Mouse (Mus musculus) kidney, embryonic 16.5 days (tissue): ENCODE measurements around the gene Olfr1196. TPM values are rescaled to one million over a fixed set of nuclear protein-coding genes. Genes with fewer than 3 reads are reported as not detected.
"Not testable (repeated sequence)": the region's sequence is repeated elsewhere in the genome, so short reads cannot be mapped to it uniquely, and the experiment has no call there.

Experiments used
- ATAC-seq: fragments of 200-750 bp; cut with Nextera tagmentation; 2 replicates; pipeline ENCODE4 v1.8.0; 2017; ENCODE audit warnings: moderate TSS enrichment; ENCODE audit not compliant: low FRiP score, low TSS enrichment
- H3K27ac ChIP-seq: fragments of 300-500 bp; sonication (generic); 2 replicates; pipeline ENCODE4 v1.5.1; 2014; ENCODE audit warnings: low read length
- H3K27me3 ChIP-seq: fragments of 300-500 bp; sonication (generic); 2 replicates; pipeline ENCODE4 v1.6.1; 2014; ENCODE audit warnings: low read length, control low read depth, mixed read lengths; ENCODE audit not compliant: insufficient read depth
- H3K36me3 ChIP-seq: fragments of 300-500 bp; sonication (generic); 2 replicates; pipeline ENCODE4 v1.6.1; 2014; ENCODE audit warnings: low read length, control low read depth, mixed read lengths; ENCODE audit not compliant: insufficient read depth
- H3K4me1 ChIP-seq: fragments of 300-500 bp; sonication (generic); 2 replicates; pipeline ENCODE4 v1.6.1; 2014; ENCODE audit warnings: low read length, control low read depth, mixed read lengths; ENCODE audit not compliant: insufficient read depth
- H3K4me2 ChIP-seq: fragments of 300-500 bp; sonication (generic); replicated peaks from 2 replicates; pipeline ENCODE4 v1.6.1; 2014; ENCODE audit warnings: low read depth, low read length
- H3K4me3 ChIP-seq: fragments of 300-500 bp; sonication (generic); 2 replicates; pipeline ENCODE4 v1.5.1; 2014; ENCODE audit warnings: mild to moderate bottlenecking, low read length
- H3K9ac ChIP-seq: fragments of 300-500 bp; sonication (generic); replicated peaks from 2 replicates; pipeline ENCODE4 v1.6.1; 2014; ENCODE audit warnings: low read length
- H3K9me3 ChIP-seq: fragments of 300-500 bp; sonication (generic); 2 replicates; pipeline ENCODE4 v1.6.1; 2016; ENCODE audit warnings: low read length, control low read depth
- WGBS: fragments of 180-500 bp; shearing (Covaris S2); extraction: QIAGEN DNeasy Blood & Tissue Kit; methylation state at CpG from one replicate; pipeline ENCODE4 v1.1.7; 2014; 5-methylcytosine and 5-hydroxymethylcytosine counted together
- polyA plus RNA-seq: library from polyadenylated mRNA; unstranded; fragments of >200 nt; fragmentation: Nextera tagmentation; extraction: Ambion mirVana; gene quantifications from 2 replicates; pipeline ENCODE4 v1.2.1, GENCODE M21; 2015

The Olfr1196 gene
- not detected in 2 replicates for polyA plus RNA-seq

DNA sequence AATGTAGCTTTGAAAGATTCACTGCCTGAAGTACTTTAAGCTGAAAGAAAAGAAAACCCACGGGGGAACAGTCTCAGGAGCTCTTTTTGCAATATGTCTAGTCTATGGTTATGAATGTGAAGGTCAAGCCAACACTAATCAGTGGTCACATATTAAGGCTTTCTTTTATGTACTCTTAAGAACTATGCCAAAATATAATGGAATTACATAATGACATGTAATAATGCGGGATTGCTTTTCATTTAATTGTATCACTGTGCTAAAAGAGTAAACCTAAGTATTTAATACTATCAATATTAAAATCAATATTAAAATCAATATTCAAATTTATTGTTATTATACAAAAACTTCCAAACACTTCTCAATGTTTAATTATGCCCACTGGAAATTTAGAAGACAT lies at the start of gene Olfr1196:
Gene Olfr1196, minus strand, starts transcription at position 101 of the 400 bp plus-strand sequence.
- Histone ChIP-seq H3K9me3 (no peaks in the 10 kb centered on the region), H3K4me3 (no peak within 1 kb of the TSS), H3K9ac (no peak within 1 kb of the TSS), H3K4me1 (no peaks in the 10 kb centered on the region), H3K27me3 (no peaks in the 10 kb centered on the region), H3K27ac (no peak within 1 kb of the TSS), H3K36me3 (no peaks in the 10 kb centered on the region), H3K4me2 (no peak within 1 kb of the TSS)
- WGBS, result 82% methylated on average over 2 of the region's 2 CpGs
- no peak for ATAC-seq

GRCm38 (mm10) chr2:88751270-88751669 lies 46.9 kb upstream of the Olfr1196 start, which contains the start of gene Olfr1198:
TSS of gene Olfr1198 (minus strand) at chr2:88751370.
- Histone ChIP-seq H3K4me1 (no peaks in the 10 kb centered on the region), H3K27ac (no peak within 1 kb of the TSS), H3K9ac (no peak within 1 kb of the TSS), H3K36me3 (no peaks in the 10 kb centered on the region), H3K27me3 (no peaks in the 10 kb centered on the region), H3K9me3 (no peaks in the 10 kb centered on the region), H3K4me3 (no peak within 1 kb of the TSS), H3K4me2 (no peak within 1 kb of the TSS)
- 88% methylated on average over 2 of the region's 2 CpGs for WGBS
- ATAC-seq, result no peak

GRCm38 (mm10) chr2:88743379-88743778 lies 39.0 kb upstream of the Olfr1196 start:
- no peak for ATAC-seq
- Histone ChIP-seq H3K9me3 (0 out of 2 replicates have a peak, but pooled peaks cover 2% of the 10 kb centered on the region), H3K27ac (no peak overlapping the region), H3K4me1 (no peaks in the 10 kb centered on the region), H3K27me3 (no peaks in the 10 kb centered on the region), H3K9ac (no peak overlapping the region), H3K4me2 (no peak overlapping the region), H3K4me3 (no peak overlapping the region), H3K36me3 (no peaks in the 10 kb centered on the region)
- WGBS, result 84% methylated on average over 3 of the region's 3 CpGs

DNA sequence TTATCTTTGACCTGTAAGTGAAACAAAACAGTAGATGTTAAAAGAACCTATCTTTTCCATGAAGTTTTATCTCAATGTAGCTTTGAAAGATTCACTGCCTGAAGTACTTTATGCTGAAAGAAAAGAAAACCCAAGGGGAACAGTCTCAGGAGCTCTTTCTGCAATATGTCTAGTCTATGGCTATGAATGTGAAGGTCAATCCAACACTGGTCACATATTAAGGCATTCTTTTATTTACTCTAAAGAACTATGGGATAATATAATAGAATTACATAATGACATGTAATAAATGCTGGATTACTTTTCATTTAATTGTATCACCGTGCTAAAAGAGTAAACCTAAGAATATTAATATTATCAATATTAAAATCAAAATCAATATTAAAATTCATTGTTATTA lies 27.9 kb upstream of the Olfr1196 start, which contains the start of gene Olfr1197:
Gene Olfr1197, minus strand, starts transcription at position 101 of the 400 bp plus-strand sequence.
- no peak within 1 kb of the TSS for H3K27ac ChIP-seq

DNA sequence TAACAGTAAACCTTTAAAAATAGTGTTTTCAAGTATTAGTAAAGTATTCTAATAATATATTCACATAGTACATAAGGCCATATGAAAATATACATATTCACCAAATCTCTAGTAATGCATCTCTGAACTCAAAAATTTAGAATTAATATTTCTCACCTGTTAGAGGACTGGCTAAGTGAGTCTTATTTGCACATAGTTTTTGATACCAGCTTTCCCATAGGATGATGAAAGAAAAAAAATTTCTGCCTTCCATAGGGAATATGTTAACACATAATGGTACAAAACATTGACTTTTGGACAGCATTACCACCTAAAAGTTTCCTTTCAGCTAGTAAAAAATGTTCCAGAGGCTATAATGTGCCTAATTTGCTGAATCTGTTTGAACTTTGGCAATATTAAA lies 15.3 kb downstream of the Olfr1196 start, which contains the start of gene Olfr1195:
Gene Olfr1195, minus strand, starts transcription at position 101 of the 400 bp plus-strand sequence.
- H3K4me3 ChIP-seq, result no peak within 1 kb of the TSS
- ATAC-seq, result no peak
- H3K9me3 ChIP-seq, result no peaks in the 10 kb centered on the region
- H3K27ac ChIP-seq, result no peak within 1 kb of the TSS
- H3K4me1 ChIP-seq, result no peaks in the 10 kb centered on the region
- no peaks in the 10 kb centered on the region for H3K36me3 ChIP-seq
- H3K27me3 ChIP-seq, result no peaks in the 10 kb centered on the region
- no peak within 1 kb of the TSS for H3K4me2 ChIP-seq
- no peak within 1 kb of the TSS for H3K9ac ChIP-seq

More for the DNA sequence above, 27.9 kb upstream of the Olfr1196 start, which contains the start of gene Olfr1197:
- Histone ChIP-seq H3K9me3 (no peaks in the 10 kb centered on the region), H3K27me3 (no peaks in the 10 kb centered on the region), H3K4me1 (no peaks in the 10 kb centered on the region), H3K36me3 (no peaks in the 10 kb centered on the region), H3K4me2 (no peak within 1 kb of the TSS), H3K9ac (no peak within 1 kb of the TSS), H3K4me3 (no peak within 1 kb of the TSS)
- 92% methylated on average over 1 of the region's 1 CpGs for WGBS
- ATAC-seq, result no peak

GRCm38 (mm10) chr2:88675328-88675727 lies 29.1 kb downstream of the Olfr1196 start, which contains the start of gene Olfr1193:
TSS of gene Olfr1193 (plus strand) at chr2:88675628.
- H3K9me3 ChIP-seq, H3K4me3 ChIP-seq: not testable (repeated sequence)

DNA sequence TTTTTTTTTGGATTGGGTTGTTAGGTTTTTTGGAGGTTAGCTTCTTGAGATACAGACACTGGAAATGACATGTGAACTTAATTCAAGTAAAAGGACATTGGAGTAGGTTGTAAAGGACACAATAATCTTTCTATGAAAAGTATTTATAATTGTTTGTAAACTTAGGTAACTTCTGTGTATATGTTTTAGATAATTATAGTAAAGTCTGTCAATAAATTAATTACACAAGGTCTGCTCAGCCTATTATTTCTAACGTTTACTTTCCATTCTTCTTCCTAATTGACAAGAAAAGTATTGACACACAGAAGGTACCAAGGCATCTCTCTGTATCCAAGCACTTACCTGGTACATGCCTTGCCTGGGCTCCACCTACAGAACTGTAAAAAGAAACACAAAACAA lies 56.2 kb downstream of the Olfr1196 start, which contains the start of gene Olfr1192-ps1:
Gene Olfr1192-ps1, plus strand, starts transcription at position 301 of the 400 bp plus-strand sequence.
- Histone ChIP-seq H3K27me3 (no peaks in the 10 kb centered on the region), H3K9me3 (no peaks in the 10 kb centered on the region), H3K27ac (no peak within 1 kb of the TSS), H3K4me2 (no peak within 1 kb of the TSS), H3K4me1 (no peaks in the 10 kb centered on the region), H3K4me3 (no peak within 1 kb of the TSS), H3K9ac (no peak within 1 kb of the TSS), H3K36me3 (no peaks in the 10 kb centered on the region)
- no peak for ATAC-seq
- WGBS, result 48% methylated on average over 1 of the region's 1 CpGs

More at GRCm38 (mm10) chr2:88675328-88675727, 29.1 kb downstream of the Olfr1196 start, which contains the start of gene Olfr1193:
- H3K9ac ChIP-seq, H3K4me2 ChIP-seq, H3K27ac ChIP-seq, ATAC-seq, H3K27me3 ChIP-seq, H3K4me1 ChIP-seq, H3K36me3 ChIP-seq: not testable (repeated sequence)

Other genes with a start within 250 kb of the Olfr1196 start
- not detected in 2 replicates for gene Olfr1183, start 249.7 kb downstream of the Olfr1196 start, polyA plus RNA-seq
- not detected in 2 replicates for gene Olfr1184, start 221.0 kb downstream of the Olfr1196 start, polyA plus RNA-seq
- gene Olfr1185-ps1, start 211.3 kb downstream of the Olfr1196 start, polyA plus RNA-seq, result not detected in 2 replicates
- gene Olfr1186, start 186.0 kb downstream of the Olfr1196 start, polyA plus RNA-seq, result not detected in 2 replicates
- not detected in 2 replicates for gene Olfr1188, start 147.7 kb downstream of the Olfr1196 start, polyA plus RNA-seq
- not detected in 2 replicates for gene Olfr1189, start 118.1 kb downstream of the Olfr1196 start, polyA plus RNA-seq
- not detected in 2 replicates for gene Olfr1191-ps1, start 64.1 kb downstream of the Olfr1196 start, polyA plus RNA-seq
- gene Olfr1192-ps1, start 56.1 kb downstream of the Olfr1196 start, polyA plus RNA-seq, result not detected in 2 replicates
- not detected in 2 replicates for gene Olfr1193, start 29.0 kb downstream of the Olfr1196 start, polyA plus RNA-seq
- not detected in 2 replicates for gene Olfr1195, start 15.4 kb downstream of the Olfr1196 start, polyA plus RNA-seq
- not detected in 2 replicates for gene Olfr1197, start 27.8 kb upstream of the Olfr1196 start, polyA plus RNA-seq
- not detected in 2 replicates for gene Olfr1198, start 46.8 kb upstream of the Olfr1196 start, polyA plus RNA-seq
- not detected in 2 replicates for gene Olfr1199, start 55.9 kb upstream of the Olfr1196 start, polyA plus RNA-seq
- not detected in 2 replicates for gene Olfr1200, start 65.9 kb upstream of the Olfr1196 start, polyA plus RNA-seq
- not detected in 2 replicates for gene Olfr1201, start 88.4 kb upstream of the Olfr1196 start, polyA plus RNA-seq
- not detected in 2 replicates for gene Olfr1202, start 109.9 kb upstream of the Olfr1196 start, polyA plus RNA-seq
- gene Olfr1205, start 125.1 kb upstream of the Olfr1196 start, polyA plus RNA-seq, result not detected in 2 replicates
- gene Olfr1204, start 144.7 kb upstream of the Olfr1196 start, polyA plus RNA-seq, result not detected in 2 replicates
- gene Olfr1206, start 158.6 kb upstream of the Olfr1196 start, polyA plus RNA-seq, result not detected in 2 replicates
- not detected in 2 replicates for gene Olfr1208, start 197.7 kb upstream of the Olfr1196 start, polyA plus RNA-seq
- gene Olfr1209, start 210.6 kb upstream of the Olfr1196 start, polyA plus RNA-seq, result not detected in 2 replicates
- gene Olfr1211, start 233.5 kb upstream of the Olfr1196 start, polyA plus RNA-seq, result not detected in 2 replicates
- gene Olfr1212, start 249.4 kb upstream of the Olfr1196 start, polyA plus RNA-seq, result not detected in 2 replicates